Mouse (Mus musculus) megakaryocyte, adult 5-6 weeks (primary cell): ENCODE measurements around the gene Dgkz. TPM values are rescaled to one million over a fixed set of nuclear protein-coding genes. Genes with fewer than 3 reads are reported as not detected.

Experiments
- ATAC-seq: 2 replicates; pipeline ENCODE4 v1.8.0; 2016; ENCODE audit warnings: mild to moderate bottlenecking, inconsistent platforms; ENCODE audit not compliant: poor library complexity, severe bottlenecking
- total RNA-seq, 2 experiments: library from RNA; stranded (forward) in 1 of 2; stranded (reverse) in 1 of 2; fragments of 153-499, 151-499 nt in 1 of 2; fragments of 221-1000, 200-1000 nt in 1 of 2; gene quantifications; 2 replicates each; pipeline versions ENCODE4 v1.2.3 to v1.2.4; 2015 to 2017

Gene Dgkz
- total RNA-seq, 2 experiments from 2014 or later = 66.4 to 114 TPM

DNA sequence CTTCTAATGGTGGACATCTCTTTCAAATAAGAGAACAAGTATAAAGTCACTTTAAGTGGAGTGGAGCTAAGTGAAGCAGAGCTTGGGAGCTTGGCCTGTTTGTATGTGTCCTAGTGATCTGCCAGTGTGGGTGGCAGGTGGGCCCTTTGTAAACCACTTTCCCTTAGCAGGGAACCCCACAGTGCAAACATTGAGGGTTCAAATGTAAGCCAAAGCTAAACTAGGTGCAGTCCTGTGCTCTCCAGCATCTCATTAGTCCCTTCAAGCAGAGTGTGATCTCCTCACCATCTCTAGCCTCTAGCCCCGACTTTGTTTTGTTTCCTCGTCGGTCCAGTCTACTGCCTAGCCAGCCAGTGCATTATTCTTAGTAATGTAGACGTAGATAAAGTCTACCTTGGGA lies 91.0 kb downstream of the Dgkz start:
- ATAC-seq = no peak

DNA sequence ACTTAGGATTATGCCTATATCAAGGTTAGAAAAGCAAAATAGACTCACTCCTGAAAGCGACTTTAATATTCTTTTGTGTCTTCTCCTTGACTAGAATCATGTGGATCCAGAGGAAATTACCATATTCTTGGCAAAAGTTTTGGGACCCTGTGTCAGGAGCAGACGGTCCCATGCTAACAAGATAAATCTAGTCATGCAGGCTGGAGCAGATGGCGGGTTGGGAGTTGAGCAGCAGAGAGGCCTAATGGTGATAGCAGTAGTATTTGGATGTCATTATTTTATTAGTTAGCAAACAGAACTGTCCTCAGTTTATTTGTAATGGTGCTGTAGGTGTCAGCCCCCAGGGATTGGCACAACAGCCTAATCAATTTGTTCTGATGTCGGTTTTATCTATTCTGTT lies 91.7 kb downstream of the Dgkz start:
- ATAC-seq = no peak

Other genes starting within 250 kb of the Dgkz start
- gene Ambra1, start 245.7 kb downstream of the Dgkz start, total RNA-seq (2015) = 22.4 and 24.9 TPM in 2 replicates
- 15.1 and 37.9 TPM in 2 replicates for gene Ambra1, start 245.7 kb downstream of the Dgkz start, total RNA-seq (2017)
- not detected in 2 replicates for gene Chrm4, start 48.6 kb downstream of the Dgkz start, total RNA-seq (2015)
- gene Chrm4, start 48.6 kb downstream of the Dgkz start, total RNA-seq (2017) = not detected in 2 replicates
- 1.3 and 2.2 TPM in 2 replicates for gene Mdk, start 43.6 kb downstream of the Dgkz start, total RNA-seq (2015)
- not detected in 2 replicates for gene Mdk, start 43.6 kb downstream of the Dgkz start, total RNA-seq (2017)
- not detected in 2 replicates for gene Gm9821, start 30.2 kb downstream of the Dgkz start, total RNA-seq (2015)
- gene Gm9821, start 30.2 kb downstream of the Dgkz start, total RNA-seq (2017) = 0.69 TPM in 1 of 2 replicates, not detected in the other
- 2.7 and 4.8 TPM in 2 replicates for gene Creb3l1, start 48.6 kb upstream of the Dgkz start, total RNA-seq (2015)
- 0.51 and 1.2 TPM in 2 replicates for gene Creb3l1, start 48.6 kb upstream of the Dgkz start, total RNA-seq (2017)
- gene Phf21a, start 117.3 kb upstream of the Dgkz start, total RNA-seq (2015) = 66.8 and 81.2 TPM in 2 replicates
- gene Phf21a, start 117.3 kb upstream of the Dgkz start, total RNA-seq (2017) = 48.8 and 74.2 TPM in 2 replicates